Mouse (Mus musculus) embryo, embryonic 11 days (tissue): ENCODE results near the gene Pxk.

Experiments
- DNase-seq: peaks from one replicate; pipeline ENCODE4 v3.0.0-alpha.2; 2015

The Pxk gene

DNA sequence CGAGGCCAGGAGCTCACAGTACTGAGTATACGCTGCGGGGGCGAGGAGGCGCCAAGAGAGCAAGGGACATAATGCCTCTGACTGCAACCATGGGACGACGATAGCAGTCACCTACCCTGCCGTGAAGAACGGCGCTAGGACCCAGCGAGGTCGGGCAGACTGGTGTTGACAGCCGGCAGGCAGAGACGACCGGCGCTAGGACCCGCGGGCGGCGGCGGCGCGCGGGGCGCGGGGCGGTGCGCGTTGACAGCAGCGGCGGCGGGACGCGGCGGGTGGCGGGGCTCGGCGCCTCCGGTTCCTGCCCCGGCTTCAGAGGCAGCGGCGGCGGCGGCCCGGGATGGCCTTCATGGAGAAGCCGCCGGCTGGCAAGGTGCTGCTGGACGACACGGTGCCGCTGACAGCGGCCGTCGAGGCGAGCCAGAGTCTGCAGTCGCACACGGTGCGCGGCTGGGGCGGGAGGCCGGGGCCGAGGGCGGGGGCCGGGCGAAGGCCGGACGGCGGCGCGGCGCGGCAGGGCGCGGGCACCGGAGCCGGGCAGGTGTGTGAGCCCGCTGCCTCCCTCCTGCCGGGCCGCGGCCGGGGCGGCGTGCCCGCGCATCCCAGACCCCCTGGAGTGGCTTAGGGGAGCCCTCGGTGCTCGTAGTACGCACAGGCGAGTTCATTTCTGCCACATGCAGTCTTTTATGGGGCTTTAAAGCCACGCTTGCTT is at the start of gene Pxk:
Gene Pxk (plus strand): TSS at position 234 of the 709 bp plus-strand sequence.
- DNase-seq = peak; percentile 94

DNA sequence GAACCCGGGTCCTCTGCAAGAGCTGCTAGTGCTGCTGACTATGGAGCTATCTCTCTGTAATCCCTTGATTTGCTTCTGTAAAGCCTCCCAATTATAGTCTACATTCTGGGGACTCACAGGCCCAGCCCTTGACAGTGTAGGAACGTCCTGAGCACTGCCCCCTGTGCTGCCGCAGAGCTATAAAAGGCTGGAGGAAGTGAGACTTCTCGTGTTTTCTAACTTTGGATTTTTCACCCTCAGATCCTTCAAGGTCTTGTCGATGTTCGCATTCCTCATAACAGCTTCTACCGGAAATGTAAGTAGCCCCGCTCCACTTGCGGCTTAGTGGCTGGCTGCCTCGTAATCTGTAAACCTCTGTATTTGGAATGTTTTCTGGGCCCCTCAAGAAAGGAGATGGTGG is 48.7 kb upstream of the Pxk start:
- DNase-seq = no peak

DNA sequence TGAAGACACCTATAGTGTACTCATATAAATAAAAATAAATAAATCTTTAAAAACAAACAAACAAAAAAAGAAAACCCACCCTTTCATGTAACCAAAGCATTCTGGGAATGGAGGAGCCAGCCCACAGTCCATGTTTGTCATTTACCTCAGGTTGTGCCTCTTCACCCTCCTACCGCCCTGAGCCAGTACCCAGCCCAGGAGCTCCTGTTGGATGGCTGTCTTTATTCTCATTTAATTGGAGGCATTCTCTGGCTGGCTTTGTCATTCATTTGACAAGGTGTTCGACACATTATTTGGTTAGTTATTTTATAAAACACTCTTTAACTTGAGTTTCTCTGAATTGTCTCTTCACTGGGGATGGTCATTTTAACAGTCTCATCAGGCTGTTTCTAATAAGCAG is 46.1 kb upstream of the Pxk start:
- DNase-seq = no peak

DNA sequence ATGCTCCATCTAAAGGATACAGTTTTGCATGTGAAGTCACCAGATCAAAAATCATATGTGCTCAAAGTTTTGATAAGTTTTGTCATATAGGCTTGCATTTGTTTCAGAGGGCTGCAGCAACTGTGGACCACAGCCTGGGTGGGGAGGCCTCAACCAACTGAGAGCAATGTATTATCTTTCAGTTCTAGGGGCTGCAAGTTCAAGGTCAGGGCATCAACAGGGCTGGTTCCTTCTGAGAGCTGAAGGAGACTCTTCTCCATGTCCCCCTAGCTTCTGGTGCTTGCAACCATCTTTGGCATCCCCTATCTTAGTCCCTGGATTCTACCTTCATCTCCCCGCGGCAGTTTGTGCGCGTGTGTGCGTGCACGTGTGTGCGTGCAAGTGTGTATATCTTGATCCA is 45.4 kb upstream of the Pxk start:
- DNase-seq = no peak

DNA sequence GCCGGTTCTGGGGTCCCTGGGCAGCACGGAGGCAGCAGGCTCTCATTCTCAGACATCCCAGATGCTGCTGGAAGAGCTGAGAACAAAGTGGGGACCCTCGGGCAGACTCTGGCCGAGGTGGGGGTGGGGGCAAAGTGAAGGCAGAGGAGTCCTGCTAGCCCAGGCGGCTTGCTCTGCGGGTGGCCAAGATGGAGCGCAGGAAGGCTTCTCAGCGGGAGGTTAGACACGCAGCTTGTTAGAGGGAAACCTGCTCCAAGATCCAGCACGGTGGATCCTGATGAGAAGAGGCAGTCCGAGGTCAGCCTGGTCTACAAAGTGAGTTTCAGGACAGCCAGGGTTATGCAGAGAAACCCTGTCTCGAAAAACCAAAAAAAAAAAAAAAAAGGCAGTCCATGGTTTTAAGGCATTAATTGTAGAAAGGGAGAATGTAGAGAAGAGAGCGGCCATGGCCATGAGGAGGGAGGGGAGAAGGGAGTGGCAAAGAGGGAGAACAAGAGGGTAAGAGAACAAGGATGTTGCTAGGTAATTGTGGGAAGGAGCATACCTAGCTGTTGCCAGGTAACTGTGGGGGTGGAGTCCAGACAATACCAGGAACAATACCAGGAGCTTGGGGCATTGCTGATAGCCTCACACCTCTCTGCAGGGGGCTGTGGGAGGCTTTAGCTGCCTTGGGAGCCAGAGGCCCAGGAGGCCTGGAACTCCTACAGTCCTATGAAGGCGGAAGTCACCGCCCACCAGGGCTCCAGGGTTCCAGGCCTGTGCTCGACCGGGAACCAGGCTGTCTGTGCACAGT is 43.5 kb upstream of the Pxk start:
- DNase-seq = no peak

DNA sequence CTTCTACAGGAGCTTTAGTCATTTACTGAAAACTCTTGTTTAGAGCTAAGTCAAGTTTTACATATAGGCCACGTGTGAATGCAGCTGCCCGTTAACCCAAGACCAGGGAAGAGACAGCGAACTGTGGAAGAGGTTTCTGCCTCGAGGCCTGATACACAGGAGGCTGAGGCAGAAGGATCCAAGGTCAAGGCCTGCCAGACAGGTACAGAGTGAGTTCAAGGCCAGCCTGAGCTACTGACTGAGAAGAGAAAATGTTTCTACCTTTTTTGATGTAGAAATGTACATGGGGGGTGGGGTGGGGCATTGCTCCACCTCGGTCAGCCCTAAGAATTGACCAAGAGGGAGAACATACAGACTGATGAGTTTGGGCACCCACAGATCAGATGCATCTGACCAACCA is 41.9 kb upstream of the Pxk start:
- no peak for DNase-seq

DNA sequence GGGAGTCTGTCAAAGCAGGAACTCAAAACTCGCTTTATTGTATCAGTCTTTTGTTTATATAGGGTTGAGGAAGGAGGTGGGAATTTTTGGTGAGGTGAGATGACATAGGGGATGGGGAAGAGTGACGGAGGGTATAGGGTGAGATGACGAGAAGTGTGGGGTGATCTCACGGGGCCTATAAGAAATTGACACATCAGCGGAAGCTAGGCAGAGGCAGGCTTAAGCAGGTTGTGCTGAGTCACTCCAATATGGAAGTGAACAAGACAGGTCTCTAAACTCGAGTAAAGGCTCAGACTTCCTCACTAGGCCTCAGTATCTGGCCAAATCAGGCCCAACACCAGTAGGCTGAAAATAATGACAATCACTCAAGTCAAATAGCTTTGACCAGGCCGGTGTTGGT is 38.1 kb upstream of the Pxk start:
- no peak for DNase-seq

DNA sequence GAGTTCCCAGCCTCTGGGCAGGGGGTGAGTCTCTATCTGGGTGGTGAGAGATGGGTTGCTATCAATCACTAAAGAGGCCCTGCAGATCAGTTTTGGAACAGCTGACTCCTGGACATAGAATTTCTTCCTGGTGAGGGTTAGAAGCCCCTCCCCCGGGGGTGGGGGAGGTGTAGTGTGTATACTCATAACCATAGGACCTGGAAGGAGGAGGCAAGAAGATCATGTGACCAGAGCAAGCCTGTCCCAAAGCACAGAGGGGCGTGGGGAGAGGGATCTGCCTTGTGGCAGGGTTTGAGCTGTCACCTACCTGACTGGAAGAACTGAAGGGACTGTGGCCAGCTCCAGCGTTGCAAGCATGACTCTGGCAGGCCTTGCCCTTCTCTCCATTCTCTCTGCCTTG is 35.9 kb upstream of the Pxk start:
- peak; percentile 60 for DNase-seq

DNA sequence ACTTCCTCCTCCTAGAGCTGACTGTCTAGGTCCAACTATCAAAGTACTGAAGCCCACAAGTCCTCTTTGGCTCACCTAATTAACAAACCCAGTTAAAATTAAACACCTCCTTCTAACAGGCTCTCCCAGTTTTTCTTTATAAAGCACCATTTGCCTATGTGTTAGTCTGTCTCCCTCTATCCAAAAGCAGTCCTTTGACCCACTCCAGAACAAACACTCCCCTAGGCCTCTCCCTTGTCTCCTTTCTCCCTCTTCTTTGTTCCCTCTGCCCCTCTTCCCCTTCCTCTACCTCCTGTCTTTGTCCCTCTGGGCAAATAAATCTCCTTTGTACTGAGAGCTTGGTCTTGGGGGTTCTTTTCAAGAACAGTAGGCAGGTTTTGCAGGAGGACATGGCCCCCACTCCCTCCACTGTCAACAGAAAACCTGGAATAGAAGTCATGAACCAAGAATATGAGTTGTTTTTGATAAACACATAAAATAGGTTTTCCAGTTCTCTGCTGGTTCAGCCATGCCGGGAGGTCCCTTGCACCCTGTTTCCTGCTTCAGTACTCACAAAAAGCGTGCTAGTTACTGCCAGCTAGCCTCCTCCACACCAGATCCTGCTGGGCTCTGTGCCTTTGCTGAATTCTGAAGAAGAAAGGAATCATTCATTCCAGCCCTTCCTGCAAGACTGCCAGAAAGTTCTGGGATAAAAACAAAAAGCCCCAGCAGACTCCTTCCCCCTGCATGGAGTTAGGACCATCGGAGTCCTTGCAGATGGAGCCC is 35.3 kb upstream of the Pxk start:
- DNase-seq = no peak

DNA sequence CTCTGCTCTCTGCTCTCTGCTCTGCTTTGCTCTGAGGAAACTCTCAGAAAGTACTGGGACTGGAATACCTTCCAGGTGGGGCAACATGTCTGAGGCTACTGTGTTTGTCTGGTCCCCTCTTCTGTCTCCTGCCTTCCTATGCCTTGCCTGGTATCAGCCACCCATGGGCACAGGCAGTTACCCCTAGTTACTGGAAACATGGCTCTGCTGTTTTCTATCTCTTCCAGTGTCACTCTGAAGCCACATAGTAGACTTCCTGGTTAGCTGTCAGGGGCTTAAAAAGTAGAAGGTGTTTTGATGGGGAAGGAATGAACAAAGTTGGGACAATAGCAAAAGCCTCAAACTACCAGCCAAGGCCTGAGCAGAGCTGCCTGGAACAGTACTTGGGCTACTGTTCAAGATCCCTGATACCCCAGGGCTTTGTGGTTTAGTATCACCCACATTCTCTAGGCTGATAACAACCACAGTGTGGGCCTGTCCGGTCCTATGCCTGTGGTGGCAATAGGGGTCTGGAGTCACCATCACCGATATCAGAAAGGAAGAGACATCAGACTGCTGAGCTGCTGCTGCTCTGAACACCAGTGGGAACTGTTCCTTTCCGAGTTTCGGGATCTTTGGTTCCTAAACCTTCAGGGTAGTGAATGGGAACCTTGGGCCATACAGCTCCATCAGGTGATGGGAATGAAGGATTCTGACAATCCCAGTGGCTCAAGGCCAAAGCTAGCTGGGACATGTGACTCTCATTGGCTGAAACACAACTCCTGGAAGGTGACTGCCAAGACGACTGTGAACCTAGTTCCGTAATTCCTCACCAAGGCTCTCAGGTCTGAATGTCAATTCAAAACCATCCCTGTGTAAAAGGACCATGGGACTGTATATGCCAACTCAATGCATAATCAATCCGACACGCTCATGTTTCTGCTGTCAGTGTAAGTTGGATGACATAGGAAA is 33.9 kb upstream of the Pxk start:
- DNase-seq = no peak

DNA sequence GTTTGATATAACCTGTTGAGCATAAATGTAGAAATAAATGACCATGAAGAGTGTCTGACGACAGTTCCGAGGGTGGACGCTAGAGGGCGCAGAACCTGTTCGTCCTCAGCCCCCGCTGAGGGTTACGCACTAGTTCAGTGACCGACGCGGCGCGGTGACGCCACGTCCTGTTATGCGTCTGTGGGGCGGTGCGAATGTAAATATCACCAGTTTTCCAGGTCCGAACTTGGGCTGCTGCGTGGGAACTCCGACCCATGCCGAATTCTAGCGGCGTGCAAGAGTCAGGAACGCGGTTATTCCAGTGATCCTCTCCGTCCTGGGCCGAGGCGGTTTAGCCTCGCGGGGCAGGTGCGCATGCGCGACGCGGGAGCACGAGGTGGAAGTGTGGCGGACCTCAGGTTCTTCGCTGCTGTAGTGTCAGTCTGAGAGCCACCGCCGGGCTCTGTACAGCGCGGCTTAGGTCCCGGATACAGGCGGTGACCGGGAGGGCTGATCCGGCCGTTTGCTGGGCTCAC is 17.8 kb upstream of the Pxk start, which contains the start of gene Rpp14:
Gene Rpp14 (plus strand): TSS at position 203 of the 515 bp plus-strand sequence.
- peak; percentile 98 for DNase-seq

DNA sequence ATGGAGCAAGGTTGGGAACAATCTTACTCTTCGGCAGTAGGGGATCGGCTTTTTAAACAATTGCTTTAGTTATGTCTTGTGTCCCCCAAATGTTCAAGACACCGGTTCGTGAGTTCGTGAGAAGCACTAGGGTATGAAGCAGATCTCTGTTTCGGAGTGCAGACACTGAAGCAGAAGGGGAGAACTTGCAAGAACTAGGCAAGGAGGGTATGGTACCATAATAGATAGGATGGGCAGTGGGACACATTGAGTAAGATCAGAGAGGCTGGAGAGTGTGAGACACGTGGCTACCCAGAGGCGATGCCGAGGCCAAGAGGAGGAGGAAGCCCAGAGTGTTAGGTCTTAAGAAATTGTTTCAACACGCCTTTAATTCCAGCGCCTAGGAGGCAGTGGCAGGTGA is 17.3 kb upstream of the Pxk start:
- peak; percentile 49 for DNase-seq

DNA sequence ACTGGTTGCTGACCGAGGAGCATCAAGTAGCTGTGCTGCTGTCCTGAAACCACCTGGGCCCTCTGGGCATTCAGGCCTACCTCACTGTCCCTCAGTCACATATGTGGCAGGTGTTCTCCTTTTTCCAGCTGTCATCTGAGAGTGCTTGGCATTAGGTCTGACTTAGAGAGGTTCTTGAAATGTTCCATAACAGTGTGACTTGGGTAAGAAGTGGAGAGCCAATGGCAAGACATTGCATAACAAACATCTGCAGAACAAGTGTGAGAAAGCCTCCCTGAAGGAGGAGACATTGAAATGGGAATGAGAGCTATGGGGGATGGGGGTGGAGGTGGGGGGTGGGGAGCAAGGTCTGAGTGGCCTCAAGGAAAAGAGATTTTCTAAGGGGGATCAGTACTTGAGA is 15.1 kb upstream of the Pxk start:
- no peak for DNase-seq

DNA sequence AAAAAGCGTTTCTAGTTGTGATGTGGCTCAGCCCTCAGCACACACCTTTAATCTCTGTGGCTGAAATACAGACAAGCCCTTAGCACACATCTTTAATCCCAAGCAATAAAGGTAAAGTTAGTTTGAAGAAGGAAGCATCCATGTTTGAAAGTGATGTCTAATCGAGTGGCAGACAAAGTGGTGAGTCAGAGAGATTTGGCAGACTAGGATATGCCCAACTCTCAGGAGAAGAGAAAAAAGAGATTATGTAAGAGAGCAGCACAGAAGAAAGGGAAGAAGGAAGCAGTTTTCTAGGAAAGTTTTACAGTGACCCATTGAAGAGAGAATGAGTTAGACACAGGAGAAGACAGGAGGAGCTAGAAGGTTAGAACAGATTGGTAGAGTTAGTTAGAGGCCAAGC is 9.0 kb upstream of the Pxk start:
- DNase-seq = no peak

DNA sequence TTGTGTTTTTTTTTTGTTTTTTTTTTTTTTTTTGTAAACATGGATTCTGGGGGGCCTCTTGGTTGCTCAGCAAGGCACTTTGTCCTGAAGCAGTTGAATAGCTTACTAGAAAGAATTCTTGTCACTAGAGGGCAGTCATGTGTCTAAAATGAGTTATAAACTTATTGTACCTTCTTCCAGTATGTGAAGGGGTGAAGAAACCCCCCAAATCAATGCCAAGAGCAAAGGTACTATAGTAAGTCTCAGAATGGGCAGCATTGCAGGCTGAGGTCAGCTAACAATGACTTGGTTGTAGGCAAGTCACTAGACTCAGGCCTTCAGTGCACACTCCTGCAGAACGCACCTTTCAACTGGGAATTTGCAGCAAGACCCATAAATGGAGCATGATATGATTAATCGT is 5.4 kb upstream of the Pxk start:
- DNase-seq = peak; percentile 82

DNA sequence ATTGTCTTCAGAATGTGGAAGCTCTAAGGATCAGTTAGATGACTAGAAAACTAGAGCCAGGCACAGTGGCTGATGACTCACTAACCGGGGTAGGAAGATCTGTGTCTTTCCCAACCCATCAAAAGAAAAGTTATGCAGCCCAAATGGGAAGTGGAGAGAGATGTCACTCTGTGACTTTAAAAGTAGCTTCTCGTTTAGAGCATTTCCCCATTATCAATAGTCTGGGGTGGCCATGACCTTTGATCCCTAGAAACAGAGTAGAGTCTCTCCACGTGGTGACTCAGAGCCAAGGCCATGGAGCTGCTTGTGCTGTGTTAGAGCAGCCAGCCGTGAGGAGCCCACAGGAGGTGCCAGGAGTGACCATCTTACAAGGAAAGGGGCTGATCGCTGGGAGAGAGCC is 4.6 kb upstream of the Pxk start:
- peak; percentile 5 for DNase-seq

DNA sequence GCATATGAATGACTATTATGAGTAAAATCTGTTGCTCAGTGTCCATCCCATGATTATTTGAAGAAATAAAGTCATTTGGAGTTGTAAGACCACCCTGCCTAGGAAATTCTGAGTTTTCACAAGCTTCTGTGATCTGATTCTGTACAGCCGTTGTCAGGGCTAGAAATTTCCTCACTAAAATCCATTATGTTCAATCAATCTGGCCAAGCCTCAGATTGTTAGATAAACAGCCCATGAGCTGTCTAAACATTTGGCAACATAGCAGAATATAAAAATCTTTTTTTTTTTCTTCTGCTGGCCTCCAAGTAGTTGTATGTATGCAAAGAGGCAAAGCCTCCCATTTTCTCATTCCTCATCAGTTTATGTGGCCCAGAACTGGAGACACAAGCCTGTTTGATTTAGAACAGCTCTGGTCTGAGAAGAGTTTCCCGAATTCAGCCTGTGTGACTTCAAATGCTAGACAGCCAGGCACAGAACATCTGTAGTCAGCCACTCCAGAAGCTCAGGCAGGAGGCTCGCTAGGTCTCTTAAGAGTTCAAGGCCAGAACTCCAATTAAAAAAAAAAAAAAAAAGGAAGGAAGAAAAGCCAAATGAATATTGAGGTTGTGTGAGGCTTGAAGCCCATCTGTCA is 3.0 kb upstream of the Pxk start:
- DNase-seq = no peak

DNA sequence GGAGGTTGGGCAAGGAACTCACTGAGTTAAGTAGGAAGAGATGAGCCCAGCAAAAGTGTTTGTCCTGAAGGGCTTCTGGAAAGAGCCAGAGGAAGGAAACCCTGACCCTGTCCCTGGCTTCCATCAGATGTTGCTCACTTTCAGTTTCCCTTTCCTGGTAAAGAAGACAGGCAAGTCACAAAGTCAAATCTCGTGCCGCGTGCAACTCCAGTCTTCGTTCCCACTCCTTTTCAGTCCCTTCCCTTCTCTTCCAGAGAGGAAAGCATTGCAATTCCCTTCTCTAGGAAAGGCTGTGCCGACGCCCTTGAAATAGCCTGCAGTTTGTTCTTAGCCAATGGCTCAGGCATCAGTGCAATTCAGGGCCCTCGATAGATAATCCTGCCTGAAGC is 2.5 kb upstream of the Pxk start:
- DNase-seq = no peak

DNA sequence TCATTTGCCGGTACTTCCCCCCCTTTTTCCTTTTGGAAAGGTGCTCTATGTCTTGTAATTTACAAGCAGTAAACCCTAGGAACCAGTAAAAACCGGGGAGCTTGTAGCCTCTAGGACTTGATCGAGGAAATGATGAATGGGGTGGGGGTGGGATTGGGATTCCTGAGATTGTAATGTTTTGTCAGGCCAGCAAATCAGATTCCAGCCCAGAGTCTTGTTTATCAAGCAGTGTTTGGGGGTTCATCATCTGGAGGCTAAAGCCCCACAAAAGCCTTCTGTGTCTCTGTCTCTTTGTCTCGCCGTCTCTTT is 630 bp downstream of the Pxk start:
- peak; percentile 39 for DNase-seq

DNA sequence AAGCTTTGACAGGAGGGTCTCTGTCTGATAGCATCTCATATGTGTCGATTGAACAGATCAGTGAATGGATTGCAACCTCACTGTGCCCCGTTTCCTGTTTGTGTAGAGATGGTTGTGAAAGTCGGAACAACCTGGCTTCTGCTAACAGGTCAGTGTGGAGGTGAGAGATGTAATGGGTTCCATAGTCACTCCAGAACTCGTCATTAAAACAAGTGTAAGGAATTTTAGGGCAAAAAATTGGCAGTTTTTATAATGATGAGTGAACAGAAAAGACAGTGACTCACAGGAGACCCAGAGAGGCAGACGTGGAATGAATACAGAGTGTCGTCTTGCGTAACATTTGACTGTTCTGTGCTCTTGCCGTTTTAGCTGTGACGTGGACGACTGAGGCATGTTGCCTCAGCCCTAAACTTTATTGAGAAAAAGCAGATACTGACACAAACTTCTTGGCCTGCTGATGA is 1.6 kb downstream of the Pxk start:
- DNase-seq = no peak

DNA sequence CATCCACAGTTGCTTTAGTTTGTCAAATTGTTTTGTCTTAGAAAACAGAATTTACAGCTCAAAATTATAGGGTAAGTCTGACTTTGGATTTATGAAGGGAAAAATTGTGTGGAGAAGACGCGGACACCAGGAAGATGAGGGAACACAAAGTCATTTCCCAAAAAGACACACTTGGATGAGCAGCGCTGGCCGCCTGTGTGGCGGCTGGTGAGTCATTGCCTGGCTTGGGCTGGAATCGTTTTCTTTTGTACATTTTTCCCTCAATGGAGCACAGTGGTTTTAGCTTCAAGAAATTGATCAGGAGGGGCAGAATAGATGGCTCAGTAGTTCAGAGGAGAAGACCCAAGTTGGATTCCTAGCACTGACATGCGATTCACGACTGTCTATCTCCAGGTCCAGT is 3.9 kb downstream of the Pxk start:
- DNase-seq = no peak

DNA sequence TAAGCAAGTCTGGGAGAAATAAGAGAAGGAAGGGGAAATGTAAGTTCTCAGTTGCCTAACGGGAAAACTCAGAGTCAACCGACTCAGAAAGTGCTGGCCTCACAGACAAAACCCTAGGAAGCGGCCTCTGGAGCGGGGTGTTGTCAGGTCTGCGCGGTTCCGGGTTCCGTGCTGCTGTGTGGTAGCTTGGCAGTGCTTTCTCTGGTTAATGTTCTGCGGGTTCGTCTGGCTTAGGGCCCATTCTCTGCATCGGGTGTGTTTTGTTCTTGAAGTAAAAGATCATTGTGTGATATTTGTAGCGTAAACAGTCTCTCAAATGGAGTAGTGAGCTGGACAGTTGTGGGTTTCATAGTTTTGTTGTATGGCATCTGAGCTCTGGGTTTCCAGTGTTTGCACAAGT is 4.7 kb downstream of the Pxk start:
- DNase-seq = no peak
